Mouse (Mus musculus): Measurements from ENCODE around the gene Chn1. TPM values are rescaled to one million over a fixed set of nuclear protein-coding genes. Genes with fewer than 3 reads are reported as not detected.

Chn1 gene
- polyA plus RNA-seq, 1 experiment: 1.7 TPM

- no peak for TF ChIP-seq POLR2A (IDR thresholded peaks at IDR 0.05; ENCODE audit: low read depth, low read length)
- no peak for TF ChIP-seq CTCF (IDR thresholded peaks at IDR 0.05; ENCODE audit: extremely low read depth, insufficient read length, insufficient replicate concordance, low read depth, low read length)
- Histone ChIP-seq H3K27me3 (ENCODE audit: control insufficient read depth, insufficient read depth, low read length) (no peaks in the 10 kb centered on the region), H3K27ac (ENCODE audit: insufficient read depth, low read depth, low read length) (no peak overlapping the region), H3K4me3 (ENCODE audit: low read depth, low read length) (no peak overlapping the region), H3K36me3 (ENCODE audit: control insufficient read depth, insufficient read depth, low read length) (no peaks in the 10 kb centered on the region), H3K4me1 (ENCODE audit: control insufficient read depth, insufficient read depth, insufficient read length, low read length) (peaks cover 11% of the 10 kb centered on the region; the same call in 1 of the 2 replicates)
- 90% methylated on average over 7 of the region's 7 CpGs for WGBS
Observed at GRCm38 (mm10) chr2:73612941-73613340, 162.2 kb downstream of the Chn1 start.

GRCm38 (mm10) chr2:73612367-73612914 is 162.7 kb downstream of the Chn1 start:
- TF ChIP-seq CTCF (IDR thresholded peaks at IDR 0.05; ENCODE audit: extremely low read depth, insufficient read length, insufficient replicate concordance, low read depth, low read length) (no peak), POLR2A (IDR thresholded peaks at IDR 0.05; ENCODE audit: low read depth, low read length) (no peak)
- WGBS: 91% methylated on average over 6 of the region's 6 CpGs
- Histone ChIP-seq H3K36me3 (ENCODE audit: control insufficient read depth, insufficient read depth, low read length) (no peaks in the 10 kb centered on the region), H3K4me3 (ENCODE audit: low read depth, low read length) (no peak overlapping the region), H3K27ac (ENCODE audit: insufficient read depth, low read depth, low read length) (no peak overlapping the region), H3K27me3 (ENCODE audit: control insufficient read depth, insufficient read depth, low read length) (no peaks in the 10 kb centered on the region), H3K4me1 (ENCODE audit: control insufficient read depth, insufficient read depth, insufficient read length, low read length) (peaks cover 11% of the 10 kb centered on the region; the same call in 1 of the 2 replicates)

- WGBS: 56% methylated on average over 6 of the region's 6 CpGs
- Histone ChIP-seq H3K36me3 (ENCODE audit: control insufficient read depth, insufficient read depth, low read length) (no peaks in the 10 kb centered on the region), H3K4me1 (ENCODE audit: control insufficient read depth, insufficient read depth, insufficient read length, low read length) (peaks cover 8% of the 10 kb centered on the region; the same call in 1 of the 2 replicates), H3K27ac (ENCODE audit: insufficient read depth, low read depth, low read length) (no peak overlapping the region), H3K4me3 (ENCODE audit: low read depth, low read length) (no peak overlapping the region), H3K27me3 (ENCODE audit: control insufficient read depth, insufficient read depth, low read length) (no peaks in the 10 kb centered on the region)
- TF ChIP-seq POLR2A (IDR thresholded peaks at IDR 0.05; ENCODE audit: low read depth, low read length) (no peak), CTCF (IDR thresholded peaks at IDR 0.05; ENCODE audit: extremely low read depth, insufficient read length, insufficient replicate concordance, low read depth, low read length) (no peak)
Observed at GRCm38 (mm10) chr2:73611798-73612197, 163.3 kb downstream of the Chn1 start.

- H3K4me3 ChIP-seq (ENCODE audit: low read depth, low read length): no peak overlapping the region
- H3K27me3 ChIP-seq (ENCODE audit: control insufficient read depth, insufficient read depth, low read length): no peaks in the 10 kb centered on the region
- no peak overlapping the region for H3K27ac ChIP-seq (ENCODE audit: insufficient read depth, low read depth, low read length)
- TF ChIP-seq CTCF (IDR thresholded peaks at IDR 0.05; ENCODE audit: extremely low read depth, insufficient read length, insufficient replicate concordance, low read depth, low read length) (no peak), POLR2A (IDR thresholded peaks at IDR 0.05; ENCODE audit: low read depth, low read length) (no peak)
- WGBS: 88% methylated on average over 3 of the region's 3 CpGs
- no peaks in the 10 kb centered on the region for H3K36me3 ChIP-seq (ENCODE audit: control insufficient read depth, insufficient read depth, low read length)
- no peaks in the 10 kb centered on the region for H3K4me1 ChIP-seq (ENCODE audit: control insufficient read depth, insufficient read depth, insufficient read length, low read length)
Observed at GRCm38 (mm10) chr2:73609724-73610210, 165.4 kb downstream of the Chn1 start.

- no peaks in the 10 kb centered on the region for H3K36me3 ChIP-seq (ENCODE audit: control insufficient read depth, insufficient read depth, low read length)
- TF ChIP-seq CTCF (IDR thresholded peaks at IDR 0.05; ENCODE audit: extremely low read depth, insufficient read length, insufficient replicate concordance, low read depth, low read length) (no peak), POLR2A (IDR thresholded peaks at IDR 0.05; ENCODE audit: low read depth, low read length) (no peak)
- WGBS: 40% methylated on average over 5 of the region's 5 CpGs
- H3K27ac ChIP-seq (ENCODE audit: insufficient read depth, low read depth, low read length): no peak overlapping the region
- H3K4me3 ChIP-seq (ENCODE audit: low read depth, low read length): no peak overlapping the region
- H3K4me1 ChIP-seq (ENCODE audit: control insufficient read depth, insufficient read depth, insufficient read length, low read length): no peaks in the 10 kb centered on the region
- H3K27me3 ChIP-seq (ENCODE audit: control insufficient read depth, insufficient read depth, low read length): no peaks in the 10 kb centered on the region
Observed at GRCm38 (mm10) chr2:73609067-73609723, 166.0 kb downstream of the Chn1 start.

GRCm38 (mm10) chr2:73608391-73608790 is 166.8 kb downstream of the Chn1 start:
- Histone ChIP-seq H3K27me3 (ENCODE audit: control insufficient read depth, insufficient read depth, low read length) (no peaks in the 10 kb centered on the region), H3K4me3 (ENCODE audit: low read depth, low read length) (no peak overlapping the region), H3K36me3 (ENCODE audit: control insufficient read depth, insufficient read depth, low read length) (no peaks in the 10 kb centered on the region), H3K27ac (ENCODE audit: insufficient read depth, low read depth, low read length) (no peak overlapping the region), H3K4me1 (ENCODE audit: control insufficient read depth, insufficient read depth, insufficient read length, low read length) (no peaks in the 10 kb centered on the region)
- 72% methylated on average over 6 of the region's 6 CpGs for WGBS
- no peak for TF ChIP-seq POLR2A (IDR thresholded peaks at IDR 0.05; ENCODE audit: low read depth, low read length)
- no peak for TF ChIP-seq CTCF (IDR thresholded peaks at IDR 0.05; ENCODE audit: extremely low read depth, insufficient read length, insufficient replicate concordance, low read depth, low read length)

GRCm38 (mm10) chr2:73607609-73608008 is 167.5 kb downstream of the Chn1 start:
- no peak overlapping the region for H3K4me3 ChIP-seq (ENCODE audit: low read depth, low read length)
- no peaks in the 10 kb centered on the region for H3K36me3 ChIP-seq (ENCODE audit: control insufficient read depth, insufficient read depth, low read length)
- WGBS: 80% methylated on average over 4 of the region's 4 CpGs
- no peak for TF ChIP-seq CTCF (IDR thresholded peaks at IDR 0.05; ENCODE audit: extremely low read depth, insufficient read length, insufficient replicate concordance, low read depth, low read length)
- TF ChIP-seq POLR2A (IDR thresholded peaks at IDR 0.05; ENCODE audit: low read depth, low read length): no peak
- H3K27me3 ChIP-seq (ENCODE audit: control insufficient read depth, insufficient read depth, low read length): no peaks in the 10 kb centered on the region
- no peak overlapping the region for H3K27ac ChIP-seq (ENCODE audit: insufficient read depth, low read depth, low read length)
- H3K4me1 ChIP-seq (ENCODE audit: control insufficient read depth, insufficient read depth, insufficient read length, low read length): no peaks in the 10 kb centered on the region
